Mouse (Mus musculus) E14TG2a.4 (cell line): Measurements from ENCODE around the gene Tbx21.

ENCODE experiments used
- CTCF ChIP-seq: conservative IDR thresholded peaks from 2 replicates; pipeline ENCODE4 v1.5.1; 2014; ENCODE audit warnings: low read length
- NANOG ChIP-seq: IDR thresholded peaks from 2 replicates; pipeline ENCODE4 v1.6.1; 2014; ENCODE audit warnings: borderline replicate concordance, low read length, mixed read lengths
- POU5F1 ChIP-seq: IDR thresholded peaks from 2 replicates; pipeline ENCODE4 v1.6.1; 2014; ENCODE audit warnings: low read length, borderline replicate concordance

DNA sequence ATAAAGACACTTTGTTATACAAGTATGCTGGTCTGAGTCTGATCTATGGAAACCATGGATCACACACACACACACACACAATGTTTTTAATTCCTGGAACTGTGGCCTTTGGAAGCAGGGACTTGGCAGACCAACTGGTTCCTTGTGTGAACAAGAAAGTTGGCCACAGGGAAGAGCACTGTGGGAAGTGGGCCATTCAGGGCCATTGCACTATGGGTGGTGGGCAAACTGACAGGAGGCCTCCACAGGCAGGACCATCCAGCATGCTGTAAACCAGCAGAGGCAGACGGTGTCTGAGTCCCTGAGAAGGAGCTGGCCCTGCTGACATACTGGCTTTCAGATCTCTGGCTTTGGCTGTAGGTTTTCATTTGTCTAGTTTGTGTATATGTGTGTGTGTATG is 45.8 kb downstream of the Tbx21 start:
- no peak for TF ChIP-seq CTCF
- TF ChIP-seq NANOG, result no peak
- no peak for TF ChIP-seq POU5F1
